Mouse (Mus musculus): Measurements from ENCODE around the gene Sirt7.

- TF ChIP-seq POLR2A (IDR thresholded peaks at IDR 0.05; ENCODE audit: extremely low read depth, insufficient read depth, low read length) (peak; percentile 84), CTCF (IDR thresholded peaks at IDR 0.05; ENCODE audit: low read depth, low read length) (peak; percentile 46)
Measured at GRCm38 (mm10) chr11:120581490-120582267, 43.4 kb downstream of the Sirt7 start, which contains the start of gene Arhgdia.
